Mouse (Mus musculus) ES-Bruce4 (cell line): ENCODE measurements around the gene Usp39. TPM values are rescaled to one million over a fixed set of nuclear protein-coding genes. Genes with fewer than 3 reads are reported as not detected.

ENCODE experiments used
- H3K27ac ChIP-seq: 2 replicates; pipeline ENCODE4 v1.5.1; 2012; ENCODE audit warnings: low read length, inconsistent platforms; ENCODE audit not compliant: insufficient read depth
- H3K27me3 ChIP-seq: 2 replicates; pipeline ENCODE4 v1.6.1; 2012; ENCODE audit warnings: mild to moderate bottlenecking, low read length, inconsistent platforms; ENCODE audit not compliant: control insufficient read depth, poor library complexity, insufficient read depth, severe bottlenecking
- H3K36me3 ChIP-seq: 2 replicates; pipeline ENCODE4 v1.6.1; 2012; ENCODE audit warnings: inconsistent platforms, mild to moderate bottlenecking, low read length, moderate library complexity; ENCODE audit not compliant: control insufficient read depth, poor library complexity, insufficient read depth, severe bottlenecking
- H3K4me1 ChIP-seq: one replicate; pipeline ENCODE4 v1.8.1; 2011; ENCODE audit warnings: low read length; ENCODE audit not compliant: control insufficient read depth, insufficient read depth
- H3K4me3 ChIP-seq: 2 replicates; pipeline ENCODE4 v1.5.1; 2011; ENCODE audit warnings: low read depth, mild to moderate bottlenecking, low read length
- H3K9ac ChIP-seq: 2 replicates; pipeline ENCODE4 v1.6.1; 2012; ENCODE audit warnings: low read depth, mild to moderate bottlenecking, inconsistent platforms; ENCODE audit not compliant: poor library complexity, severe bottlenecking
- H3K9me3 ChIP-seq: replicated peaks from 2 replicates; pipeline ENCODE4 v1.6.1; 2012; ENCODE audit warnings: mild to moderate bottlenecking, low read length, inconsistent platforms; ENCODE audit not compliant: control insufficient read depth, poor library complexity, insufficient read depth, severe bottlenecking
- CTCF ChIP-seq: IDR thresholded peaks from one replicate; pipeline ENCODE4 v1.8.1; 2011; ENCODE audit warnings: low read depth, low read length
- EP300 ChIP-seq: IDR thresholded peaks from 2 replicates; pipeline ENCODE4 v1.6.1; 2011; ENCODE audit warnings: low read depth, low read length; ENCODE audit not compliant: insufficient read depth
- POLR2A ChIP-seq: IDR thresholded peaks from one replicate; pipeline ENCODE4 v1.8.1; 2011; ENCODE audit warnings: low read length; ENCODE audit not compliant: insufficient read depth
- polyA plus RNA-seq: library from polyadenylated mRNA; stranded (reverse); fragments of >200 nt; gene quantifications from 2 replicates; pipeline ENCODE4 v1.2.4, GENCODE M21; 2011; ENCODE audit warnings: low read depth; ENCODE audit not compliant: missing spikeins, insufficient read depth, insufficient read length

The Usp39 gene
- polyA plus RNA-seq, 1 experiment = 76.5 TPM

DNA sequence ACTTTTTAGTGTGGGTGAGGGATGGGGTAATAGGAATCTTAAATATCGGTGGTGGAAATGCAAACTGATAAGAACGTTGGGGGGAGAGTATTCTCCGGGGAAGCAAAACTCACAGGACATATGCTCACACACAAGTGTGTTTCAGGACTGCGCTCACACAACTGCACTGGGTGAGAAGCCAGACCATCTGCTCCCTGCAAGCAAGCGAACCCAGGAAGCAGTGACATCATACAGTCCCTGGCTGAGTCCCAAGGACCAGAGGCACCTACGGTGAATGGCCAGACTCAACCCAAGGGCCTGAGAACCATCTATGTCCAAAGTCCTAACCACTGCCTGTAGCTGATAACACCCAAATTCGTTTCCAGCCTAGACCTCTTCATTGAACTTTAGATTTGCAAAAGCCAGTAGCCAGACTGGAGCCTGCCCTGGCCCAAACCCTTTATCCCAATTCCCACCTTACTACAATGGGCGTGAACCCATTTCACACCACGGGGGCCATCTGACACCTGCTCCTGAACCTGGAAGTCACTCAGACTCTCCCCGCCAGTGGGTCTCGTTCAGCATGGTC lies 73.9 kb downstream of the Usp39 start:
- no peaks in the 10 kb centered on the region for H3K9me3 ChIP-seq
- H3K4me1 ChIP-seq = no peaks in the 10 kb centered on the region
- no peak overlapping the region for H3K4me3 ChIP-seq
- H3K27me3 ChIP-seq = no peaks in the 10 kb centered on the region
- H3K36me3 ChIP-seq = no peaks in the 10 kb centered on the region
- no peak overlapping the region for H3K27ac ChIP-seq
- H3K9ac ChIP-seq = no peak overlapping the region
- TF ChIP-seq EP300 (no peak), POLR2A (no peak), CTCF (no peak)

DNA sequence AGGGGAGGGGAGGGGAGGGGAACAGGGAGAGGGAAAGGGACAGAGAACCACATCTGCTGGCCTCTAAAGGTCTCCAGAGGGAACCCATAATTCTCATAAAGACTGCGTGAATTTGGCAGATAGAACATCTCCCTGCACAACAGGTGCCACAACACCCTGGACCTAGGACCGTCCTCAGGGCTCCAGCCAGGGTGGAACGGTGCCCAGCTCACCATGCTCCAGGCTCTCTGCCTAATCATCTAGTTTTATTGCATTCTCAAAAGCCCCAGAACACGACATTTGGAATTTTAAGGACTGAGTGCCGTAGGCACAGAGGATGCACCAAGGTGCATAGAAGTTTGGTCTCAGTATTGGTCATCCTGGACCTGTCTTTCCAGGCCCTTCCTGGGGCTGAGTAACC lies 74.7 kb downstream of the Usp39 start:
- Histone ChIP-seq H3K27ac (no peak overlapping the region), H3K4me1 (no peaks in the 10 kb centered on the region), H3K4me3 (no peak overlapping the region), H3K36me3 (no peaks in the 10 kb centered on the region), H3K27me3 (no peaks in the 10 kb centered on the region), H3K9ac (no peak overlapping the region), H3K9me3 (no peaks in the 10 kb centered on the region)
- no peak for TF ChIP-seq EP300
- TF ChIP-seq POLR2A = no peak
- no peak for TF ChIP-seq CTCF

Other genes with a start within 250 kb of the Usp39 start
- 25.9 and 28.1 TPM in 2 replicates for gene St3gal5, start 247.6 kb downstream of the Usp39 start, polyA plus RNA-seq
- gene Atoh8, start 109.6 kb downstream of the Usp39 start, polyA plus RNA-seq = not detected in 2 replicates
- gene Sftpb, start 40.6 kb downstream of the Usp39 start, polyA plus RNA-seq = not detected in 2 replicates
- 18.1 and 18.4 TPM in 2 replicates for gene 0610030E20Rik, start 2.1 kb upstream of the Usp39 start, polyA plus RNA-seq
- gene Tmem150a, start 10.3 kb upstream of the Usp39 start, polyA plus RNA-seq = 11.0 and 13.0 TPM in 2 replicates
- gene Rnf181, start 21.8 kb upstream of the Usp39 start, polyA plus RNA-seq = 79.6 and 84.0 TPM in 2 replicates
- gene Vamp5, start 35.3 kb upstream of the Usp39 start, polyA plus RNA-seq = 1.9 and 2.2 TPM in 2 replicates
- gene Vamp8, start 45.5 kb upstream of the Usp39 start, polyA plus RNA-seq = 25.6 and 28.4 TPM in 2 replicates
- gene Ggcx, start 69.1 kb upstream of the Usp39 start, polyA plus RNA-seq = 16.6 and 18.8 TPM in 2 replicates
- 200 and 211 TPM in 2 replicates for gene Mat2a, start 94.4 kb upstream of the Usp39 start, polyA plus RNA-seq
- not detected in 2 replicates for gene Sh2d6, start 176.5 kb upstream of the Usp39 start, polyA plus RNA-seq
- gene Capg, start 199.2 kb upstream of the Usp39 start, polyA plus RNA-seq = 55.8 and 60.3 TPM in 2 replicates